Mouse (Mus musculus) urinary bladder, postnatal 36 days (tissue): ENCODE results near the gene Sectm1a.
"Not testable (repeated sequence)": the region's sequence is repeated elsewhere in the genome, so short reads cannot be mapped to it uniquely, and the experiment has no call there.

Experiments used
- DNase-seq, 2 experiments: peaks; one replicate each; pipeline ENCODE4 v3.0.0; 2022; ENCODE audit warnings: low spot score in 2 of 2, mixed read lengths in 1 of 2

Sectm1a gene

GRCm38 (mm10) chr11:121081120-121081519 lies at the start of gene Sectm1a:
Gene Sectm1a (minus strand): TSS chr11:121081220.
- DNase-seq, result no peak

- DNase-seq, result no peak
Observed at GRCm38 (mm10) chr11:121129616-121130015, 48.6 kb upstream of the Sectm1a start.

- no peak for DNase-seq
Observed at GRCm38 (mm10) chr11:121127441-121127840, 46.4 kb upstream of the Sectm1a start.

GRCm38 (mm10) chr11:121126395-121126794 lies 45.4 kb upstream of the Sectm1a start:
- no peak for DNase-seq

GRCm38 (mm10) chr11:121125522-121126172 lies 44.6 kb upstream of the Sectm1a start:
- no peak for DNase-seq

GRCm38 (mm10) chr11:121123438-121123837 lies 42.4 kb upstream of the Sectm1a start:
- DNase-seq, result no peak

GRCm38 (mm10) chr11:121122024-121122670 lies 41.1 kb upstream of the Sectm1a start:
- no peak for DNase-seq

GRCm38 (mm10) chr11:121121151-121121550 lies 40.1 kb upstream of the Sectm1a start:
- DNase-seq, result no peak

GRCm38 (mm10) chr11:121118577-121118976 lies 37.6 kb upstream of the Sectm1a start, which contains the start of gene Tex19.2:
Gene Tex19.2 (minus strand): TSS chr11:121118677.
- DNase-seq, result no peak

GRCm38 (mm10) chr11:121118106-121118505 lies 37.1 kb upstream of the Sectm1a start:
- DNase-seq, result no peak

GRCm38 (mm10) chr11:121112091-121112775 lies 31.2 kb upstream of the Sectm1a start:
- DNase-seq, result no peak

GRCm38 (mm10) chr11:121111601-121112000 lies 30.6 kb upstream of the Sectm1a start:
- no peak for DNase-seq

- DNase-seq, result no peak
Observed at GRCm38 (mm10) chr11:121111051-121111450, 30.0 kb upstream of the Sectm1a start.

GRCm38 (mm10) chr11:121109986-121110385 lies 29.0 kb upstream of the Sectm1a start:
- DNase-seq, result no peak

- no peak for DNase-seq
Observed at GRCm38 (mm10) chr11:121108061-121108460, 27.0 kb upstream of the Sectm1a start.

GRCm38 (mm10) chr11:121107242-121107641 lies 26.2 kb upstream of the Sectm1a start:
- not testable (repeated sequence) for DNase-seq

- DNase-seq, result no peak
Observed at GRCm38 (mm10) chr11:121101124-121101805, 20.2 kb upstream of the Sectm1a start.

- DNase-seq, result no peak
Observed at GRCm38 (mm10) chr11:121100692-121101091, 19.7 kb upstream of the Sectm1a start.

- DNase-seq, result no peak
Observed at GRCm38 (mm10) chr11:121099762-121100161, 18.7 kb upstream of the Sectm1a start.

- no peak for DNase-seq
Observed at GRCm38 (mm10) chr11:121092606-121093585, 11.9 kb upstream of the Sectm1a start.

- DNase-seq, result no peak
Observed at GRCm38 (mm10) chr11:121090943-121091342, 9.9 kb upstream of the Sectm1a start.
